Mouse (Mus musculus) frontal cortex, postnatal 14 days (tissue): Measurements from ENCODE around the gene Nexmif.
"Not testable (repeated sequence)": the region's sequence is repeated elsewhere in the genome, so short reads cannot be mapped to it uniquely, and the experiment has no call there.

Source experiments
- DNase-seq, 2 experiments: peaks; one replicate each; pipeline ENCODE4 v3.0.0; 2022; ENCODE audit warnings: low spot score in 2 of 2

Gene Nexmif

GRCm38 (mm10) chrX:104200736-104201591, at the start of gene Nexmif:
Nexmif (minus strand) TSS chrX:104201185.
- DNase-seq: peak; percentile 13 to 34

- DNase-seq: no peak
Measured at GRCm38 (mm10) chrX:104208701-104209100, 7.7 kb upstream of the Nexmif start.

GRCm38 (mm10) chrX:104201592-104202139, 681 bp upstream of the Nexmif start:
- DNase-seq: no peak

- peak in 1 of 2 experiments; percentile 11 for DNase-seq
Measured at GRCm38 (mm10) chrX:104200388-104200735, 623 bp downstream of the Nexmif start.

- DNase-seq: peak; percentile 6 to 23
Measured at GRCm38 (mm10) chrX:104199611-104200387, 1.2 kb downstream of the Nexmif start.

GRCm38 (mm10) chrX:104199070-104199469, 1.9 kb downstream of the Nexmif start:
- DNase-seq: no peak

- no peak for DNase-seq
Measured at GRCm38 (mm10) chrX:104196561-104196960, 4.4 kb downstream of the Nexmif start.

- DNase-seq: peak in 1 of 2 experiments; percentile 14
Measured at GRCm38 (mm10) chrX:104179257-104179656, 21.7 kb downstream of the Nexmif start.

- DNase-seq: no peak
Measured at GRCm38 (mm10) chrX:104150072-104150471, 50.9 kb downstream of the Nexmif start.

GRCm38 (mm10) chrX:104115266-104115665, 85.7 kb downstream of the Nexmif start:
- DNase-seq: not testable (repeated sequence)

- DNase-seq: no peak
Measured at GRCm38 (mm10) chrX:104114596-104114995, 86.4 kb downstream of the Nexmif start.

GRCm38 (mm10) chrX:104054848-104055247, 146.1 kb downstream of the Nexmif start:
- no peak for DNase-seq

- no peak for DNase-seq
Measured at GRCm38 (mm10) chrX:104040276-104040675, 160.7 kb downstream of the Nexmif start.

GRCm38 (mm10) chrX:104033843-104034242, 167.1 kb downstream of the Nexmif start:
- no peak for DNase-seq

- no peak for DNase-seq
Measured at GRCm38 (mm10) chrX:104032756-104033155, 168.2 kb downstream of the Nexmif start.
